Mouse (Mus musculus): ENCODE results near the gene S1pr4. TPM values are rescaled to one million over a fixed set of nuclear protein-coding genes. Genes with fewer than 3 reads are reported as not detected.
A peak's percentile ranks its signal among the peaks of the same experiment; 100 is the strongest.

Gene S1pr4
- polyA plus RNA-seq, 1 experiment from 2014 or later, result 5.3 TPM

GRCm38 (mm10) chr10:81507691-81508489, 8.0 kb upstream of the S1pr4 start:
- Histone ChIP-seq H3K27me3 (ENCODE audit: control insufficient read depth, insufficient read depth, low read depth, low read length) (no peaks in the 10 kb centered on the region; the same call in 1 of the 2 replicates), H3K4me2 (ENCODE audit: low read depth, low read length) (no peak overlapping the region), H3K4me1 (ENCODE audit: control insufficient read depth, low read depth, low read length) (peaks cover 2% of the 10 kb centered on the region), H3K9me3 (replicated peaks; ENCODE audit: control insufficient read depth, low read length) (no peaks in the 10 kb centered on the region), H3K4me3 (ENCODE audit: low read depth, low read length) (no peak overlapping the region), H3K27ac (ENCODE audit: low read length) (no peak overlapping the region), H3K36me3 (ENCODE audit: control insufficient read depth, insufficient read depth) (no peaks in the 10 kb centered on the region), H3K9ac (ENCODE audit: low read depth, low read length) (no peak overlapping the region)
- ATAC-seq (ENCODE audit: low read depth), result no peak
- 62% methylated on average over 13 of the region's 13 CpGs for WGBS (ENCODE audit: insufficient replicate concordance)

- Histone ChIP-seq H3K9ac (ENCODE audit: low read depth, low read length) (no peak overlapping the region), H3K4me3 (ENCODE audit: low read depth, low read length) (no peak overlapping the region), H3K9me3 (replicated peaks; ENCODE audit: control insufficient read depth, low read length) (no peaks in the 10 kb centered on the region), H3K4me2 (ENCODE audit: low read depth, low read length) (no peak overlapping the region), H3K36me3 (ENCODE audit: control insufficient read depth, insufficient read depth) (no peaks in the 10 kb centered on the region), H3K27ac (ENCODE audit: low read length) (no peak overlapping the region), H3K4me1 (ENCODE audit: control insufficient read depth, low read depth, low read length) (peaks cover 4% of the 10 kb centered on the region), H3K27me3 (ENCODE audit: control insufficient read depth, insufficient read depth, low read depth, low read length) (no peaks in the 10 kb centered on the region; the same call in 1 of the 2 replicates)
- ATAC-seq (ENCODE audit: low read depth), result no peak
- 40% methylated on average over 6 of the region's 6 CpGs for WGBS (ENCODE audit: insufficient replicate concordance)
Measured at GRCm38 (mm10) chr10:81507095-81507494, 7.2 kb upstream of the S1pr4 start.

DNA sequence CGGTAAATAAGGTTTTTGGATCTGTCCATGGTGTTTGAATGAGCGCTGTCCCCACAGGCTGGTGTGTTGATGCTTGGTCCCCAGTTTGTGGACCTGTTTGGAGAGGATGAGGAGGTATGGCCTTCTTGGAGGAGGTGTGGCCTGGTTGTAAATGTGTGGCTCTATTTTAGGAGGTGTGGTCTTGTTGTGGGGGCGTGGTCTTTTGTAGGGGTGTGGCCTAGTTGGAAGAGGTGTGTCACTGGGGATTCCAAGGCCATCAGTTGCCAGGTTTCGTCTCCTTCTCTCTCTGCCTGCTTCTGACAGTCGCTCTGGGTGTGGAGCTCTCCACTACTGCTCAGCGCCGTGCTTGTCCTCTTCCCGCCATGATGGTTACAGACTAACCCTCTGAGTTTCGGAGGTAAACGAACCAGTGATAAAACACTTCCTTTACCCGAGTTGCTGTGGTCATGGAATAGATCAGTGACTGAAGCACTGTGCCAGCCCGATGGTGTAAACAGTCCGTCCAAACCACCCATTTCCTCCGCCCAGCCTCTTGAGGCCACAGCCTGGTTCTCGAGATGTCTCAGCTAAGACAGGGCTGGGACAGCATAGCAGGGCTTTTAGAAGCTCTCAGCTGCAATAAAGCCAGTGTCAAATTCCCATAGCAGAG, 5.2 kb upstream of the S1pr4 start:
- Histone ChIP-seq H3K36me3 (ENCODE audit: control insufficient read depth, insufficient read depth) (no peaks in the 10 kb centered on the region), H3K27me3 (ENCODE audit: control insufficient read depth, insufficient read depth, low read depth, low read length) (no peaks in the 10 kb centered on the region; the same call in 1 of the 2 replicates), H3K27ac (ENCODE audit: low read length) (no peak overlapping the region), H3K9ac (ENCODE audit: low read depth, low read length) (no peak overlapping the region), H3K4me3 (ENCODE audit: low read depth, low read length) (no peak overlapping the region), H3K9me3 (replicated peaks; ENCODE audit: control insufficient read depth, low read length) (no peaks in the 10 kb centered on the region), H3K4me1 (ENCODE audit: control insufficient read depth, low read depth, low read length) (peaks cover 4% of the 10 kb centered on the region), H3K4me2 (ENCODE audit: low read depth, low read length) (no peak overlapping the region)
- 68% methylated on average over 14 of the region's 15 CpGs for WGBS (ENCODE audit: insufficient replicate concordance)
- ATAC-seq (ENCODE audit: low read depth), result no peak

- 11% methylated on average over 36 of the region's 36 CpGs for WGBS (ENCODE audit: insufficient replicate concordance)
- Histone ChIP-seq H3K27ac (ENCODE audit: low read length) (no peak overlapping the region), H3K4me3 (ENCODE audit: low read depth, low read length) (peak overlapping the region; percentile 36), H3K9me3 (replicated peaks; ENCODE audit: control insufficient read depth, low read length) (no peaks in the 10 kb centered on the region), H3K27me3 (ENCODE audit: control insufficient read depth, insufficient read depth, low read depth, low read length) (no peaks in the 10 kb centered on the region; the same call in 1 of the 2 replicates), H3K4me1 (ENCODE audit: control insufficient read depth, low read depth, low read length) (peaks cover 26% of the 10 kb centered on the region), H3K36me3 (ENCODE audit: control insufficient read depth, insufficient read depth) (no peaks in the 10 kb centered on the region), H3K4me2 (ENCODE audit: low read depth, low read length) (peak overlapping the region; percentile 61), H3K9ac (ENCODE audit: low read depth, low read length) (peak overlapping the region; percentile 16; the same call in 1 of the 2 replicates)
- ATAC-seq (ENCODE audit: low read depth), result peak; percentile 43; the same call in 1 of the 2 replicates
Measured at GRCm38 (mm10) chr10:81502658-81503057, 2.7 kb upstream of the S1pr4 start.

DNA sequence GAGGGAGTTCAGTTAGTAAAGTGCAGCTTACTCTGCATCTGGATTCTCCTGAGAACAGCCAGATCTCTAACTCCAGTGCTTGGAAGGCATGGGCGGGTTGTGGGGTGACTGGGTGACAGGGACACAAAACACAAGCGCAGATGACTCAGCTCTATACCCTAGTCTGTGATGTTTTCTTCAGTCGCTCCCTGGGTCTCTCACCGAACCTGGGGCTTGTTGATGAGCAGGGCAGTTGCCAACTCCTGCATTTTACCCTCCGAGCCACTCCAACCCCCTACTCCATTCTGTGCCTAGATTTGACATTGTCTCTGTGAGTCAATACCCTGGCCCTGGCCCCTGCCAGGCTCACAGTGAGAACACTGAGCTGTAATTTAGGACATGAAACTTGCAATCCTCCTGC, 1.9 kb upstream of the S1pr4 start:
- H3K4me3 ChIP-seq (ENCODE audit: low read depth, low read length), result no peak overlapping the region
- no peaks in the 10 kb centered on the region; the same call in 1 of the 2 replicates for H3K27me3 ChIP-seq (ENCODE audit: control insufficient read depth, insufficient read depth, low read depth, low read length)
- ATAC-seq (ENCODE audit: low read depth), result no peak
- H3K9me3 ChIP-seq (replicated peaks; ENCODE audit: control insufficient read depth, low read length), result no peaks in the 10 kb centered on the region
- WGBS (ENCODE audit: insufficient replicate concordance), result 70% methylated on average over 5 of the region's 5 CpGs
- H3K4me1 ChIP-seq (ENCODE audit: control insufficient read depth, low read depth, low read length), result peaks cover 34% of the 10 kb centered on the region
- H3K36me3 ChIP-seq (ENCODE audit: control insufficient read depth, insufficient read depth), result no peaks in the 10 kb centered on the region
- H3K9ac ChIP-seq (ENCODE audit: low read depth, low read length), result no peak overlapping the region
- H3K27ac ChIP-seq (ENCODE audit: low read length), result no peak overlapping the region
- H3K4me2 ChIP-seq (ENCODE audit: low read depth, low read length), result no peak overlapping the region

DNA sequence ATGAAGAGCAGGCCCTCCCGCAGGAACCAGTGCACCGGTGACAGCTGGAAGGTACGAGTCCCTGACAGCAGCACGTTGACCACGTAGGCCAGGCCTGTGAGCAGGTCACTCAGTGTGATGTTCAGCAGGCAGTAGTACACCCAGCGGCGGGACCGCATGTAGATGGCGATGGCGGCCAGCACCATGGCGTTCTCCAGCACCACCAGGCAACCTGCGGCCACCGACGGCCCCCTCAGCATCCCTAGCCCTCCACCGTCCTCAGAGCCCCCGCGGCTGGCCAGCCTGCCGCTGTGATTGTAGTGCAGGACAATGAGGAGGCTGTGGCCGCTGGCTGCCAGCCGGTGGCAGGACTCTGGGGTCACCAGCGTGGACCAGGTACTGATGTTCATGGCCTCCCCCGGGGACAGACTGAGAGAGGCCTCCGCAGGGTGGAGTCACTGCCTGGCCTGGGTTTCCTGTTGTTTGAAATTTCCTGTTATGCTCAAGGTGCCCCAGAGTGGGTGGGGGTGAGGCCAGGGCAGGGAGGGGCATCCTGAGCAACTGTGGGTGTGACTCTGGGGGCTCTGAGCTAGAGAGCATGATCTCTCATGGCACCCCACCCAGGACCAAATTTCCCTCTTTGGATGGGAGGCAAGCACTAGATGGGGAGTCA, 556 bp downstream of the S1pr4 start:
- peaks cover 47% of the 10 kb centered on the region for H3K4me1 ChIP-seq (ENCODE audit: control insufficient read depth, low read depth, low read length)
- H3K4me2 ChIP-seq (ENCODE audit: low read depth, low read length), result peak overlapping the region; percentile 71
- peak overlapping the region; percentile 39 for H3K27ac ChIP-seq (ENCODE audit: low read length)
- H3K9me3 ChIP-seq (replicated peaks; ENCODE audit: control insufficient read depth, low read length), result no peaks in the 10 kb centered on the region
- no peak for ATAC-seq (ENCODE audit: low read depth)
- peak overlapping the region; percentile 83 for H3K4me3 ChIP-seq (ENCODE audit: low read depth, low read length)
- 36% methylated on average over 23 of the region's 23 CpGs for WGBS (ENCODE audit: insufficient replicate concordance)
- H3K27me3 ChIP-seq (ENCODE audit: control insufficient read depth, insufficient read depth, low read depth, low read length), result no peaks in the 10 kb centered on the region; the same call in 1 of the 2 replicates
- peak overlapping the region; percentile 58 for H3K9ac ChIP-seq (ENCODE audit: low read depth, low read length)
- no peaks in the 10 kb centered on the region for H3K36me3 ChIP-seq (ENCODE audit: control insufficient read depth, insufficient read depth)

- Histone ChIP-seq H3K4me3 (ENCODE audit: low read depth, low read length) (peak overlapping the region; percentile 83), H3K4me1 (ENCODE audit: control insufficient read depth, low read depth, low read length) (peaks cover 54% of the 10 kb centered on the region), H3K9ac (ENCODE audit: low read depth, low read length) (peak overlapping the region; percentile 58), H3K36me3 (ENCODE audit: control insufficient read depth, insufficient read depth) (no peaks in the 10 kb centered on the region), H3K4me2 (ENCODE audit: low read depth, low read length) (peak overlapping the region; percentile 71), H3K27me3 (ENCODE audit: control insufficient read depth, insufficient read depth, low read depth, low read length) (no peaks in the 10 kb centered on the region; the same call in 1 of the 2 replicates), H3K9me3 (replicated peaks; ENCODE audit: control insufficient read depth, low read length) (no peaks in the 10 kb centered on the region), H3K27ac (ENCODE audit: low read length) (peak overlapping the region; percentile 72)
- no peak for ATAC-seq (ENCODE audit: low read depth)
- 60% methylated on average over 38 of the region's 38 CpGs for WGBS (ENCODE audit: insufficient replicate concordance)
Measured at GRCm38 (mm10) chr10:81498316-81499249, 1.3 kb downstream of the S1pr4 start.
